Mouse (Mus musculus): ENCODE measurements around the gene Prdx2. TPM values are rescaled to one million over a fixed set of nuclear protein-coding genes. Genes with fewer than 3 reads are reported as not detected.

Prdx2 gene
- total RNA-seq, 2 experiments from 2014 or later = 665 to 681 TPM

DNA sequence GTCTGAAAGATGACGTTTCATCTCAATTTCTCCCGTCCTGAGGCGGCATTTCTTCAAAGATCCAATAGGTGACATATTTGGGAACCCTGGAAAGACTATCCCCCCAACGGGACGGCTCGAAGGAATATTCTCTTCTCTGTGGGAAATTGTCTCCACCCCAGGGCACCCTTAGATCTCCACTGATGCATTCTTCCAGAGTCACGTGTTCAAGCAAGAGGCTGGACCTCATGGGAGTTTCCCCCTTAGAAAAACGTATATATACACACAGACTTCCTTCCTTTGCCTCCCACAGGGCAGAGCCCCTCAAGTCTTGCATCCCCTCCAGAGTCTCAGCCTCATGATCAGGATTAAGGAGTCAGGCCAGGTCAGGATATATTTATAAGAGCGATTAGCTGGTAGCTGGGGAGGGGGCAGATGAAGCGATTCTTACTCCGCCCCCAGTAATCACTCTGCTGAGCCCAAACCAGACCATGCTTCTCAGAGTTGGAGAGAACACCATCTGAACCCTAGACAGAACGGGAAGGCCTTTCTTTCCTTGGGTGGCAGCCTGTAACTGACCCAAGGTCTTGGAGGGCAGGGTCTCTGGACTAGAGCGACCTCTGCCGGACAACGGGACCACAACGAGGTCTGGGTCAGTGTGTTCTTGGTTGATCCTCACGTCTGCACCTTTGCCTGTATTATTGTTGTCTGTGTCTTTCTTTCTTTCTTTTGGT lies 22.7 kb upstream of the Prdx2 start, which contains the start of gene Rtbdn:
TSS of gene Rtbdn (plus strand) at position 464 of the 713 bp plus-strand sequence.
- intact Hi-C loops (cut with DNase I) = no loop called here

DNA sequence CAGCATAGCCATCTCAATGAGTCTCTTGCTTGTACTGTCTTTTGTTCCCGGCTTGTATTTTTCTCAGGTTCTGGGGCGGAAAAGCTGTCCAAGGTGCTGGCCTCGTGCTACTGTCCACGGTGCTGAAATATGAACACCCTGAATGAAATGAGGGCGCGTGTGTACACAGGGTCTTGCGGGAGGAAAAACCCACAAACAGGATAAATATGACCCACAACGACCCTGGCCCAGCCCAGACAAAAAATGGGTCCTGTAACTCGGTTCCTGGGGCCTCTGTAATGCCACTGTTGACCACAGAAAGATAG lies 22.2 kb upstream of the Prdx2 start:
- DNase-seq = no peak
- intact Hi-C loops (cut with DNase I) = no loop called here

More for the DNA sequence above, 22.7 kb upstream of the Prdx2 start, which contains the start of gene Rtbdn:
- DNase-seq = peak; percentile 62

DNA sequence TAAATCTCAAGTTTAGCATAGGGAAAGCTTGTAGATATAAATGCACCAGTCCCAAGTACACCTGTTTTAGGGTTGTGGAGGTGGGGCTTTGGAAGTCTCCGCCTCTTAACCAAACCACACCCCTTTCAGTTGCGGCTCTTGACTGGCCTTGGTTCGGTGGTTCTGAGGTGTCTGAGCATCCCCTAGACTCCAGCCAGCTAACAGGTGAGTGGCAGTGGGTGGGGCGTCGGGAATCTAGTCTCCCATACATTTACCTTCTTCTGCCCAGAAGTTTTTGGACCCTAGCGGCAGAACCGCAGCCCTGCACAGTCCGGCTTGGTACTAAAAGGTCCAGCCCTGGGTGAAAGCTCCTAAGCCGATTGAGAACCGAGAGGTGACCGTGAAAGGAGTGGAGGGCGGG lies 19.6 kb upstream of the Prdx2 start:
- intact Hi-C loops (cut with DNase I) = no loop called here
- DNase-seq = no peak

DNA sequence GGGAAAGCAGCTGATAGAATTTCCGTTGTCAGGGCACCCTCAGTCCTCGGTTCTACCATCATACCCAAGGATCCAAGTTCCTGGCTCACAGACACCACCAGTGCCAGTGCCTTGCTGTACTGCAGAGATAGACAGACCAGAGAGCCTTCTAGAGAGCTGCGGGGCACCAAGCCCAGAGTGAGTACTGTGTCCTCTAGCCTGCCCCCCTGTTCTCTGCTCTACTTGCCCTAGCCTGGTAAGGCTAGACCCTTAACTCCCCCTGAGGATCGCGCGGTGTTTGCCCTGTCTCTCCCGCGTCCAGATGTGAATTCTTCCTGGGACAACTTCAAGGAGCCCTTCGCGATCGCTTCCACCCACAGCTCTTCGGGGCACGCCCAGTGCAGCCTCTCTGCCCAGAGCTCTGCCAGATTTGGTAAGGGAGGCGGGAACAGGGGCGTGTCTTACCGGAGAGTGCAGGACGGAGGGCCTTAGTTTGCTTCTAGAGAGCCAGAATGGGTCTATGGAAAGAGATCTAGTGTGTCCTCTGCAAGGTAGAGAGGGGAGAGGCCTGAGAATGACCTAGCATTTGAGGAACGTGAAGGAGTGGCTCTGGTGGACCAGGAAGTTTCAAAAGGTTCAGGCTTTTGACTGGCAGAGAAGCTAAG lies 16.7 kb upstream of the Prdx2 start:
- intact Hi-C loops (cut with DNase I) = no loop called here

DNA sequence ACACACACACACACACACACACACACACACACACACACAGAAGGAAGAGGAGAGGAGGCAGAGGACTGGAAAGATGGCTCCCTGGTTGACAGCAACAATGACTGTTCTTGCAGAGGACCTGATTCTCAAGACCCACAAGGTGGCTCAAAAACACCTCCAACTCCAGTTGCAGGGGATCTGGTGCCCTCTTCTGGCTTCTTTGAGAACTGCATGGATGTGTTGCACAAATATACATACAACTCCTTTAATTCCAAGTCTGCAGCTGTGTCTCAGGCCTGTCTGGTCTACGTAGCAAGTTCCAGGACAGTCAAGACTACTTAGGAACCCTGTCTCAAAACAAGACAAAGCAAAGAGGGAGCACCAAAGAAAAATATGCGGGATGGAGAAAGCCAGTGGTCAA lies 12.6 kb upstream of the Prdx2 start:
- DNase-seq = peak; percentile 82
- intact Hi-C loops (cut with DNase I) = no loop called here

More for the DNA sequence above, 16.7 kb upstream of the Prdx2 start:
- no peak for DNase-seq

DNA sequence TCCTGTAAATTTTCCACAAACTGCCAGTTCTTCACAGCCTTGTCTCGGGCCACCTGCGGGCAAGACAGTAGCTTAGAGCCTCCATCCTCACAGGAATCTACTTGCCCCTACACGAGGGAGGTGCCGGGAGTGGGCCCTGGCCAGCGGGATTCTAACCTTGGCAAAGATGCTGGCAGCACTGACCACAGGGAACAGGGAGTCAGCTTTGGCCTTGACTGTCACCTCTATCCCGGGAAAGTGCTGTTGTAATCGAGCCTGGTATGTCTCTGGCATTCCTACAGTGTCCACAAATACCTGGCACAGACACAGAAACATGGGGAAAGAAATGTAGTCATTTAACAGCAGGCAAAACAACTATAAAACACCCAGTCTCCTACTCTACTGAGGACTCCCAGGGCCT lies 9.6 kb upstream of the Prdx2 start:
- intact Hi-C loops (cut with DNase I) = loop anchor here (5.0 kb wide), 1 partner anchor 103 kb away; the partner anchor contains the start of gene Farsa
- DNase-seq = no peak

DNA sequence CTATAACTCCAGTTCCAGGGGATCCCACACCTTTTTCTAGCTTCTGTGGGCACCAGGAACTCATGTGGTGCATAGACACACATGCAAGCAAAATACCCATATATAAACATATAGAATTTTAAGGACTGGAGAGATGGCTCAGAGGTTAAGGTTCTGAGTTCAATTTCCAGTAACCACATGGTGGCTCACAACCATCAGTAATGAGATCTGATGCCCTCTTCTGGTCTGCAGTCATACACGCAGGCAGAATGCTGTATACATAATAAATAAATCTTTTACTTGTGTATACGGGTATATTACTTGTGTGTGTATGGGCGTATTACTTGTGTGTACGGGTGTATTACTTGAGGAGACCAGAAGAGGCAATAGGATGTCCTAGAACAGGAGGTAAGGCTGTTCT lies 5.4 kb upstream of the Prdx2 start:
- intact Hi-C loops (cut with DNase I) = loop anchor here (5.0 kb wide), 1 partner anchor 107 kb away; the partner anchor contains the start of gene Farsa
- DNase-seq = no peak

DNA sequence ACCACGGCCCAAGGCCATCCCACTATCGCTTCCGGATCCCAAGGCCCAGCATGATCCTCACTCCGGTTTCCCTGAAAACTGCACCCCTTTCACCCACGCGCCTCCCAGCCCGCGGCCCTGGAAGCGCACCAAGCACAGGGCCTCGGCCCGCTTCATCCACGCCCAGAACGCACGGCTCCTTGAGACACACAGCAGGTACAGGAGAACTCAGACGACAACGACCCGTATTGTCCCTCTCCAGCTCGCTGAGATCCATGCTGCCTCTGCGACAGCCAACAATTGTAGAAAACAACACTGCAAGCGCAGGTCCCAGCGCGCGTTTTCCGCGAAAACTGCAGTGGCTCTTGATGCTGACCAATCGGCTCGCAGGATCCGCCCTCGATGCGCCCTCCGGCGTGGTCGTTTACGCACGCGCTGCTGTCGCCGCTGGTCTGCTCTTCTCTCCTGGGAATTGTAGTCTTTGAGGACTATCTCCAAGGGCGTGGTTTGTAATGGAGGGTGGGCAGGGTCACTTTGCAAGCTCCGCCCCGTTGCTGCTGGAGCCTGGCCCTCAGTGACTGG lies 3.6 kb upstream of the Prdx2 start:
- DNase-seq = peak; percentile 95
- intact Hi-C loops (cut with DNase I) = no loop called here

DNA sequence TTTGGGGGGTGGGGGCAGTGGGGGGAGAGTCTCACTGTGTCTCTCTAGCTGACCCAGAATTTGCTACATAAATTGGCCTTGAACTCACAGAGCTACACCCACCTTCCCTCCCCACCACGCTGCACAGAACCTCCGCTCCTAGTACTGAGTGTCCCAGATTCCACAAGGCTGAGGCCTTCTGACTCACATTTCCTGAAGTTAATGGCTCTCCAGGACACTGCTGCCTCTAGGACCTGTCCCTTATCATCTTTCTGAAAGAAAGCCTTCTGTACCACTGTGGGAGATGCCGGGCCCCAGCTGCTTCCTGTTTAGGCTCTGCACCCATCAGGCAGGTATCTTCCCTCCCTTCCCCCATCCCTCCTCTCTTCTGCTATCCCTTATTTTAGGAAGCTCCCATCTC lies 2.8 kb upstream of the Prdx2 start:
- no peak for DNase-seq

DNA sequence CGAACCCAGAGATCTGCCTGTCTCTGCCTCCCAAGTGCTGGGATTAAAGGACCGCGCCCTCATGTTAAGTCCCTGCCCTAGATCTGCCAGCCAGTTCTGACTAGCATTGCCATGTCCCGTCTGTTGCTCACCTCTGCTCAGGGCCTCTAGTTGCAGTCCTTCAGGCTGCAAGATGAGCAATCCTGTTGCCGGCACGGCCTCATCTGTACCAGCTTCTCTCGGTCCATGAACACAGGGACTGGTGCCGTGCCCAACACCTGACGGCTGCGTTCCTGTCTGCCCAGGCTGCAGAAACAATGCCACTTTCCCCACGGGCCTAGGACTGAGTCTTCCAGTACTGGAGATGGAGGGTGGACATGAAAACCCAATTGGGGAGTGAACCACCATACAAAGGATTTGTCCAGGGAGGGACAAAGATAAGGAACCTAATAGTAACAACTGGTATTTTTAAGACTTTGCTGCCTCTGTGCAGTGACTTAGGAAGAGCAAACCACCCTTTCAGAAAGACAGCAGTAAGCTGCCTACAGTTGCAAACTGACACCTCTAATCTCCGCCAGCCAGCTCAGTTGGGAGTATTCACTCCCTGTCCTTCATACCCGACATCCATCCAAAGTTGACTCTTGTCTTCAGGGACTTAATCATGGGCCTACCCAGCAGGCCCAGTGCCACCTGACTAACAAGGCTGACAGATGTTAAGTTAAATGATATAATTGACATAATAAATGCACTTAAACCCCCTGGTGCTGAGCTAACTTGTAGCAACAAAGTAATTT lies 1.7 kb upstream of the Prdx2 start:
- intact Hi-C loops (cut with DNase I) = no loop called here
- DNase-seq = no peak

More for the DNA sequence above, 2.8 kb upstream of the Prdx2 start:
- intact Hi-C loops (cut with DNase I) = no loop called here

DNA sequence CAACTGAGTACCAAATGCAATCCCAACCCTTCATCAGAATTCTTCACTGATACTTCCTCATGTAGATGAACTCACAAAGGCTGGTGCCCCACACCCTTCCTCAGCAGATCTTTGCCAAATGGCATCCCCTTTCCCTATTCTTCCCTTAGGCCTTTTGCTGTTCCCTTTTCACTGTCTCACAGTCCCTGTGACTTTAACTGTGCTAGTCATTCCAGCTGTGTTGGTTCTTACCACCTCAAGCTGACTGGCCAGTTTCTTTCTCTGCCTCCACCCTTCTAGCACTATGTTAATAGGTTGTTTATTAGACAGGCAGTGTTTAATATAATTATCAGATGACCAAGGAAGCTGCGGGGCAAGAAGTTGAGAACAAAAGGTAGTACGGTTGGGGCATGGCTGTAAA lies 737 bp upstream of the Prdx2 start:
- no peak for DNase-seq
- intact Hi-C loops (cut with DNase I) = no loop called here

DNA sequence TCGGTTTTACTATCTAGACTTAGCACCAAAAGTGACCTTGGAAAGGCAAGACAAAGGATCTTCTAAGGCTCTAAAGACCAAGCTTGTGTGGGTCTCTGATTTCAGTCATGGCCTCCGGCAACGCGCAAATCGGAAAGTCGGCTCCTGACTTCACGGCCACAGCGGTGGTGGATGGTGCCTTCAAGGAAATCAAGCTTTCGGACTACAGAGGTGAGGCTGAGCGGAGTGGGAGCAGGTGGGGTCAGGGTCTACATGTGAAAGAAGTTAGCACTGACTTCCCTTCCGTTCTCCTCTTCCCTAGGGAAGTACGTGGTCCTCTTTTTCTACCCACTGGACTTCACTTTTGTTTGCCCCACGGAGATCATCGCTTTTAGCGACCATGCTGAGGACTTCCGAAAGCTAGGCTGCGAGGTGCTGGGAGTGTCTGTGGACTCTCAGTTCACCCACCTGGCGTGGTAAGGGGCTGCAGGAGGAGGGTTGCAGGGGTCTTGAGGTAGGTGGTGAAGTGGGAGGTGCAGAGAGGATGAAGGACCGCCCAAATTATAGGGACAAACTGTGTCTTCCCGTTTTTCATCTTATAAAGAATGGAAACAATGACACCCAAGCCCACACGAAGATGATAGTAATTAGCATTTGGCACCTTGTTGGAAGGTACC lies 876 bp downstream of the Prdx2 start:
- intact Hi-C loops (cut with DNase I) = no loop called here
- no peak for DNase-seq

DNA sequence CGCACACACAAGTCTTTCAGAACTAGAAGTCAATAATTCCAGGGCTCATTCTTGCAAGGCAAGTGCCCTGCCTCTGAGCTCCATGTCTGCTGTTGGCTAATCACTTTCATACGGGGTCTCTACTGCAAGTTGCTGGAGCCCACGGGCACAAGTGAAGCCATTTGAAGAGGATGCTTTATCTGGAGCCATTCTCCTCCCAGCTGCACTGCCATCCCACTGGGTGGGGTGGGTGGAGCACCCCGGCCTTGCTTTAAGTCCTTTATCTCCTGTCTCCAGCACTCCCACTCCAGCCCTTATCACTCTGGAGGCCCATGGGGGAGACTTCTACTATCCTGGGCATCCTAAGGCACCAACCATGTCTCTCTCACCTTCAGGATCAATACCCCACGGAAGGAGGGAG lies 1.5 kb downstream of the Prdx2 start:
- intact Hi-C loops (cut with DNase I) = no loop called here
- DNase-seq = no peak

DNA sequence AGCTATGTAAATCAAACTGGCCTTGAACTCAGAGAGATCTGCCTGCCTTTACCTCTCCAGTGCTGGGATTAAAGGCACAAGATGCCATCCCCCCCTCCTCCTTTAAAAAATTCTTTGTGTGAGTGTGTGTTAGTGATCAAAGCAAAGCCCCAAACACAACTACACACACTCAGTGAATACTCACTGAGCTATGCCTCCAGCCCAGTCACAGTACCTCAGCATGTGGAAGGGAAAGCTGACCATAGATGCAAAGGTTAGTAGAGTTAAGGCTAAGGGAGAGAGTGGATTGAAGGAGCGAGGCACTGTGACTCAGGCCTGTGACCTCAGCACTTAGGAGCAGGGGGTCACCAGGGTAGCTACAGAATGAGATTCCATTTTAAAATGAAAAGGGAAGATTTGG lies 3.7 kb downstream of the Prdx2 start:
- no peak for DNase-seq

DNA sequence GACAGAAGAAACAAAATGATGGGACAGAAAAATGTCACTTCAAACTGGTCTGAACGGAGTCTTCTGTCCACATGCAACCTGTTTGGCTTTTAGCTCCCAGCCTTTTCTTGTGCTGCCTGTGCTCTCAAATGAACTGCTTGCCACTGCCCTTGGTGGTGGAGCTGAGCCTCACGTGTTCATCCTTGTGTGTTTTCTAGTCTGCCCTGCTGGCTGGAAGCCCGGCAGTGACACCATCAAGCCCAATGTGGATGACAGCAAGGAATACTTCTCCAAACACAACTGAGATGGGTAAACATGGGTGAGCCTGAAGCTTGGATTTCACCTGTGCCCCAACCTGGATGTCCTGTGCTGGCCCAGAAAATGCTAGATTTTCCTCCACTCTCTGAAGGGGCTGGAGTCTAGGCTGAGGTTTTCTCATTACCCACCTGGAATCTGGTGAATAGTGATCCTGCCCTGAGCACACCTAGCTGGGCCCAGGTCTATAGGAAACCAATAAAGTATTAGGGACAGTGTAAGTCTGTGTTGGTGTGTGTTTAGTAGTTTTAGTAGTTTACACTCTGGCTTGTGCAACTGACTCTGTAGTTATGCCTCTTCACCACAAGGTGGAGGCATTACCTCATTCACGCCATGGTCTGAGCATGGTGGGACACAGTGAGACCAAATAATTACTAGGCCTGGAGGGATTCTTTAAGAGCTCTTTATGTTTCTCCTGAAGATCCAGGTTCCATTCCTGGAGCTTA lies 4.6 kb downstream of the Prdx2 start:
- intact Hi-C loops (cut with DNase I) = no loop called here
- DNase-seq = peak; percentile 36

More for the DNA sequence above, 3.7 kb downstream of the Prdx2 start:
- intact Hi-C loops (cut with DNase I) = no loop called here

DNA sequence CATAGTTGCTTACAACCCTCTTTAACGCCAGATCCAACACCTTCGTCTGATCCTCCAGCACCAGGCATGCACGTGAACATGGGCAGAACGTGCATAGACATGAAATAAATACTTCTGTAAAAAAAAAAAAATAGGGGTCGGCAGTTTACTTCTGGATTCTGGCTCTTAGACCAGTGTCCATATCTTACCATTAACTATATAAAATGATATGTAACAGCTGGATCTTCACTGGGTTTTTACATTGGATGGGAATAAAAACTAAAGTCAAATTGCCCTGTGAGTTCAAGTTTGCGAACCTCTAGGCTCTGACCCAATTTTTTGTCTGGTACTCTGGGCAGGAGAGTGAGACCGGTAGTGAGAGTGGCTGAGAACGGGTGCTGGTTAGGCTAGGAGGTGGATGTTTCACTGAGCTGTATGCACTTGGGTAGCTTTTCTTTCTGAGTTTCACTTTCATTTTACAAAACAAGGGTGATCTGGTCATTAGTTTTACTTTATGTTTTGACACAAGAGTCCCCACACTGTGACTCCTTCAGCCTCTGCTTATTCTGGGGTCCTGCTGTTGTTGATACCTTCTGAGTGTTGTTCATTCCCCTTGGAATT lies 5.3 kb downstream of the Prdx2 start:
- DNase-seq = no peak
- intact Hi-C loops (cut with DNase I) = no loop called here

DNA sequence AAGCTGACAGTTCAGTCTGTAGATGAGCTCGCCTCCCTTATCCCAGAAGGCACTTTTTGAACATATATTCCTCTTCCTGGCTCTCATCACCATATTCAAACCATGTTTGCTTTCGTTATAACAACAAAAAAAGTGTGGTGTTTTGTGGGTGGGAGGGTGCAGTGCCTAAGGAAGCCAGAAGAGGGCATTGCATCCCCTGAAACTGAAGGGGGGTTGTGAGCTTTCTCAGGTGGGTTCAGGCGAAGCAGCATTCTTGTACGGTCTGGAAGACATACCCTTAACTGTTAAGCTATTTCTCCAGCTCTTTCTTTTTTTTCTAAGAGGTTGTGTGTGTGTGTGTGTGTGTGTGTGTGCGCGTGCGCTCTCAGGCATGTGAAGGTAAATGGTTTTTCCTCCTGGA lies 6.0 kb downstream of the Prdx2 start:
- intact Hi-C loops (cut with DNase I) = no loop called here
- DNase-seq = peak; percentile 64

DNA sequence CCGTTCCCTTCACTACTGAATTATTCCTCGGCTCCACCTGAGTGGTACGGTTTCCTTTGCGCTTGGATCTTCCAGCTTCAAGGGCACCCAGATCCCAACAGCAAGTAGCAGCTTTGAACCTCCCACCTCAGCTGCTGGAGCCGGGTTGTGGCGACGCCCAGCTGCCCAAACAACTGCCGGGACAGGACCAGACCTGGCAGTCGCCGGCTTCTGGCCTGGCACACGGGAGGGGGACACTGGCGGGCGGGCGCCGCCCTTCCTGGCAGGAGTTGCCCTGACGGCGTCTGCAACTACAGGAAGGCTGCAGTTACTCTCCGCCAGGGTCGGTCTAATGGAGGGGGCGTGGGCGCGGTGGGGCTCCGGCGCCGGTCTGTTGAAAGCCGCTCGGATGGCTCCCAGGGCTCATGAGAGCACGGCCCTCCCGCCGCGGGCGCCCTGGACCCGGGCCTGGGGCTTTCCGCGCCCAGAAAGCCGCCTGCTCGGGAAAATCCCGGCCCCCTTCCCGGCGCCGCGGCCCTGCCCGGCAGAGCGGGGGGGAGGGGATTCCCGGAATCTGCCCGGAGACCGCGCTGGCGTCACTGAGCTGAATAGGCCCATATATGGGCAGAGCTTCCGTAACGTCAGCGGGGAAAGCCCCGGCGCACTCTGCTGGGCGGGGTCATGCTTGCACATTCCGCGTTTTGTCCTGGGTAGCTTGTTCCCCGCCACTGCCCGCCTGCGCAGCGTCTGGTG lies 6.8 kb downstream of the Prdx2 start:
- intact Hi-C loops (cut with DNase I) = no loop called here
- DNase-seq = peak; percentile 92

Data from left cerebral cortex, postnatal 4 days (tissue).